Mouse (Mus musculus): ENCODE data around the gene Vcl.

Vcl gene

DNA sequence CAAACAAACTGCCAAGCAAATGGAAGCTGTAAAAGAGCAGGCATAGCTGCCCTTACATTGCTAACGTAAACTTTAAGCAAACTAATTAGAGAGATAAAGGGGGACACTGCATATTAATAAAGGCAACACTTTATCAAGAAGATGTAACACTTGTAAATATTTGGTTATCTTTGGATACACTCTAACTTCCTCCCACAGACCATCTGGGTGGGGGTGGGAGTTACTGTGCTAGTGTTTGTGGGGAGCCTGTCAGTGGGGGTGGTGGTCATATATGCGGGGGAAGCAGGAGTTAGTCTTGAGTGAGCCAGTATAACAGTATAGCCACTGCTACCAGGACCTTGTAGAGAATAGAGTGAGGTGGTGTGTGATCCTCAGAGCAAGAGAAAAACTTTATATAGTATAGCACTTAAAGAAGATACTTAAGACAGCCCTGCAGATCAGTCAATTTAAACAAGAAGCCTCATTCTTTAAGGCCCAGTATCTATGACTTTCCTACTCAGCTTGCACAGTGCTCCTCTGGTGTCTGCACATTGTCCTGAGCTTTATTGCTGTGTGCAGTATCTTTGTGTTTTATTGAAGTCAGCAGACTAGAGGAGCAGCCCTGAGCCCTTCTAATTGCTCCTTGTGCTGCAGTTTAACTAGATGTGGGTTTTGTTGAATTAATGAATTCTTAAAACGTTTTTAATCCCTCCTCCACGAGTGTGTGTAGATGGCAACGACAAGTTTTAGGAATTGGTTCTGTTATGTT is 133.7 kb downstream of the Vcl start:
- in situ Hi-C loops (cut with MboI, MseI) = no loop called here

DNA sequence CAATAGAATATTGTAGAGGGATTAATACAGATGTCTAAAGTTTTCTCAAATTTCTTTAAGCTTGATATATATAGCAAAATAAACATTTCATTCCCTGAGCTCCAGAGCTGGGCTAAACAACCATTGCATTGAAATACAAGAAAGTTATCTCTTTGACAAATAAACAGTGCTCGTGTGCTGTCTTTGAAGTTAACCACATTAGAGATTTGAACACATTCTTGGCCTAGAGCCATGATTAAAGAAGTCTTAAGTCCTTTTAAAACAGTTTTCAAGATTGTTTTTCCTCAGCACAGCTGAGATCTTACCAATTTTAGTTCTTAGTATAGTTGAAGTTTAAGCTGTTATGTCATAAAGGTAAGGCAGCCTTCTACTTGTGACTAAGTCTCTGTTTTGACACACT is 135.1 kb downstream of the Vcl start:
- in situ Hi-C loops (cut with MboI, MseI) = no loop called here

DNA sequence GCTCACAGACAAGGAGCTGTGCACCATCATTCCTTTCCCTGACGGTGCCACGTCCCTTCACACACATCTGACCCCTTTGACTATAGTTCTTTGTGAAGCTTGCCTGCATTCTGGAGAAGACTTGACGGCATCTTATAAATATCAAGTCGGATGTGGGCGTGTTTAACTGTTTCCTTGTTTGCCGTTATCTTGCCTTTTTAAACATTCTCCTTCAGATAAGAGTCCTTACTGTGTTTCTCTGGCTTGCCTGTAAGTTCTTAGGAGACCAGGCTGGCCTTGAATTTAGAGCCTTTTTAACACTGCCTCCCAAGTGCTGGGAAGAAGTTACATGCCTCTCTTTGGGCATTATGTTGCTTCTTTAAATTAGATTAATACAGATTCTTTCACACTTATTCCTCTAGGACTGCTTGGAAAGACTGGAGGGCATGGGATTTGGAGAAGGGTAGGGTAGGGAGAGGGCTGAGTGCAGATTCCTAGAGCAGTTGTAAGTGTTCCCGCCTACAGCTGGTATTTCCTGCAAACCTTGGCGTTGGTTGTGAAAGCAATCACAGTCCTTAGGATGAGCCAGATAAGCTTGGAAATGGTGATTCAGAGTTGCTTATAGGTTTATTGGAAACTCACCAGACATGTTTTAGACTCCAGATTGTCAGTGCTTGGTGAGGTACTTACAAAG is 136.4 kb downstream of the Vcl start:
- in situ Hi-C loops (cut with MboI, MseI) = no loop called here

DNA sequence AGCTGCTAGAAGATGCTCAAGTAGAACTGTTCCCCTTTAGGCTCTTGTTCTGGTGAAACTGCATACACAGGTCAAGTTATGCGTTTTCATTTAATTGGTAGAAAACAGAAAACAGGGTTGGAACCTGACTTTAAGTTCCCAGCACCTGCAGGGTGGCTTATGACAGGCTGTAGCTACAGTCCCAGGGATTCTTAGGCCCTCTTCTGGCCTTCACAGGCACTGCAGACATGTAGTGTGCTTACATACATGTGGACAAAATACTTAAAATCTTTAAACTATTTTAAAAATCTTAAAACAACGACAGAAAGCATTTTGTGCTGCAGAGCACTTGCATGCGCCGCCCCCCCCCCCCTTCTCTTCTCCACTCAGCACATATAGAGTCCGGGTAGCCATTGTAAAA is 140.4 kb downstream of the Vcl start:
- in situ Hi-C loops (cut with MboI, MseI) = no loop called here

DNA sequence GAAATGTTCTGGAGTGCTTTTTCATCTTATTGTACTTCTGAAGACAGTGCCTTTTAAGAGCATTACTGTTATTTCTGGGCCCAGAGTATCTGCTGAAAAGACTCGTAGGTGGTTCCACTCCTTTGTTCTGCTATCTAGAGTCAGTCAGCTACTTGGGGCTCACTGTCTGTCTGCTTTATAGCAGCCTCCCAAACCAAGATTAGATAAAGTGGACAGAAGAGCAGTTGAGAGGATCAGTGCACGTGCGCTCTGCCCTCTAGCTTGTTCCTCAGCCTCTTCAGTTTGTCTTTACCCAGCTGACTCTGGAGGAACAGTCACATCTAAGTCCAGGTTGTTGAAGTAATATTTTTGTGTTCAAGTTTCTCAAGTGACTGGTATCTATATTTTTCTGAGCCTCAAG is 144.8 kb downstream of the Vcl start:
- in situ Hi-C loops (cut with MboI, MseI) = no loop called here

DNA sequence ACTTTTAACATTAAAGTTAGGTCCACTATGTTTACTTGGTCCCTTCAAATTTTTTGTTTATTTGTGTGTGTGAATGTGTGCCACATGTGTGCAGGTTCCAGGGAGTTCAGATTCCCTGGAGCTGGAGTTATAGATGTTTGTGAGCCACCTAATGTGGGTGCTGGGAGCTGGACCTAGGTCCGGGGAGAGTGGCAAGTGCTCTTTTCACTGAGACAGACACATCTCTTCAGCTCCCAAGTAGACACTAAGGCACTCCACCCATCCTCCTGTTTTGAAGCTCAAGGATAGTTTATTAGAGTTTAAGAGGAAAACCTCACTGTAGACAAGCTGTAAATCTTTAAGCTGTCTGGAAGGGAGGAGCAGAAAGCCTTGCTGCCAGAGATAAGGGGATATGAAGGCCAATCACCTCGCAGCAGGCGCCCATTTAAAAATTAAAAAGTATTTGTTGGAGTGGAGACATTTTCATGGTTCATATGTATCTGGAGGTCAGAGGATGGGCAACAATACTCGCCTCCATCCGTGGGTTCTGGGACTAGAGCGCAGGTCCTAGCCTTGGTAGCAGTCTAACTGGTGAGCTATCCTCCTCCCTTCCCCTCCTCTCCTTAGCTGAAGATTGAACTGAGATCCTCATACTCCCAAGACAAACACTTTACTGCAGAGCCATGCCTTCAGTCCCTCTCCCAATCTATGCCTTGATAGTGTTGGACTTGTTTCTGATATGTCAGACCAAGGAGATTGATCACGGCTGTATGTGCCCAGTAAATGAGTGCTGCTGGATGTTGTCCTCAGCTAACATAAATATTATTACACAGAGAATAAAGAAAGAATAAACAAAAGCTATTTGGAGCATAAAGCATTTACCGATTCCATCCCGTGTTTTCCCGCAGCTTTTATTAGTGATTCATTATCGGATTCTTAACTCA is 145.5 kb downstream of the Vcl start:
- in situ Hi-C loops (cut with MboI, MseI) = no loop called here

DNA sequence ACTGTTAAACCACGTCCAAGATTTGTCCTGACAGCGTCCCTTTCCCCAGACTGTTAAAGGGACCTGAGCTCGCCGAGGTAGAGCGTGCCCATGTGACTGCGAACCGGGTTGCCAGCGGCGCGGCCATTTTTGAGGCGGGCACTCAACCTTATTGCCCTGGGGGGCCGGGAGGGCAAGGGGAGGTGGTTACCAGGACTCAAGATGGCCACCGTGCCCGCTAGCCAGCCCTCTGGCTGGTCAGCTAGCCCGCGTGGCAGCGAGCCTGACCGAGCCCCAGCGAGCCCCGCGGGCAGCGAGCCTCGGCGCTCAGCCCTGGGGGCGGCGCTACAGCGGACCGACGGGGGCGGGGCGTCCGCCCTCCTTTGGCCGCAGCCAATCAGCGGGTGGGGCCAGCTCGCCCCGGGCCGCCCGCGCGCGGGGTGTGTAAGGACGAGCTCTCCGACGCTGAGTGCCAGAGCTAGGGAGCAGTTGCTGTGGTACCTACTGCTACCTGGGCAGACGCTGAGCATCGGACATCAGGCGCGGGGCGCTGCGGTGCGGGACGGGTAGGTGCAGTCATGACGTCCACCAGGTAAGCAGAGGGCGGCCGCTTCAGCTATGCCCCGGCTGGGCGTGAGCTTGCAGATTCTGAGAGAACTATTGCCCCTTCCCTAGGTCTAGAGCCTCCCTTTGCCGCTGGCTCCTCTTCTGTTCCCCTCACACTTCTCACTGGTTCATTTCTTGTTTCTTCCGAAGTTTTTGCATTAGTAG is 146.7 kb downstream of the Vcl start:
- in situ Hi-C loops (cut with MboI, MseI) = no loop called here

DNA sequence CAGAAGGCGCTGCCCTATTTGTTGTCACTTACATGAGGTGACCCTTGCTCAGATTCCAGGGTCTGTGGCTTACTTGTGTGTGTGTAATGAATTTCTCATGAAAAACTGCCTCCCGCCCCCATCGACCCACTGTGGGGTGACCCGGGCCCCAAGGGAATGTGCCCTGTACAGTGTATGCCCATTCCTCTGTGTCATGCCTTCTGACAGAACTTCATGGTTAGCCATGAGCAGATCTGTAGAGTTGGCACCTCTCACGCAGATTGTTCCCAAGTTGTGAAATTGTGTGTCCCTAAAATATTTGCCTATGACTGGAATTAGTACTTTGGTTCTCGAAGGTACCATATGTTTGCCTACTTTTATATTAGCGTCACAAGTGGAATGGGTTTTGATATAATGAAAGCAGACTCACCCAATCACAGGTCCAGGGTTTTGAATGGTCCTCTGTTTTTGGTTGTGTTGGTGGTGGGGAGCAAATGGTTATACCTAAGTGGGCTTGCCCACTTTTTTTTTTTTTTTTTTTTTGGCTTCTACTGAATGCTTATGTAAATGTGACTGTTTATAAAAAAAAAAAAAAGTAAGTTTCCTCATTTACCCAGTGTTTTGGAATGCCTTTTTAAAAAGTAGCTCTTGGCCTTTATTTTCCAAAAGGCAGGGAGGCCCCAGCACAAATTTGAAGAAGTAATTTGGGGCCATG is 147.4 kb downstream of the Vcl start:
- in situ Hi-C loops (cut with MboI, MseI) = no loop called here

DNA sequence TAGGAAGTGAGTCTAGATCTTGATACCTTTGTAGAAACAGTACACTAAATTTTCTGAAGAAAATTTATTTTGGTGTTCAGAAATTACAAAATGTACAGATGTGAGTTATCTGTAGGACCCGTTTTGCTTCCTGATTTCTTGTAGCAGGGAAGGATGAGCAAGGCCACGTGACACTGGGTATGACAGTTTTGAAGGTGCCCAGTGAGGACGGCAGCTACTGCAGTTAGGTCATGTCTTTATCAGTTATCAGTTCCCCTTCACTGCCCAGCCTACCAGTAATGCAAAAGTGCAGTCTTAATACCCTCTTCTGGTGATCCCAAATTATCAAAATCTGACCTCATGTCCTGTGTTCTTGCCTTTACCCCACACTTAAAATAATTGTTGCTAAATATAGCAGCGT is 148.7 kb downstream of the Vcl start:
- in situ Hi-C loops (cut with MboI, MseI) = no loop called here

DNA sequence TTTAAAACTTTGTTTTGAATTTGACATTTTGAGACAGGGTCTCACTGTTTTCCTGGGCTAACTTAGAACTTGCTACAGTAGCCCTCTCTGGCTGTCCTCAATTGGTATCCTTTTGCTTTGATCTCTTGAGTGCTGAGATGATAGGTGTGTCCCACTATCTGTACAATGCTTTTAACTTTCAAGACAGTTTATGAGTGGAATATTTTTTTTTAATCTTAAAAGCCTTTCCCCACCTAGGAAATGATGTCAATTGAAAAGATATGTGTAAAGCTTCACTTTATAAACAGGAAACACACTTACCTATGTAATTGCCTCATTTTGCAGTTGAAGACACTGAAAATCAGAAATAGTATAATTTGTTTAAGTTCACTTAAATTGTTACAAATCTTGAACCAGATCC is 149.3 kb downstream of the Vcl start:
- in situ Hi-C loops (cut with MboI, MseI) = no loop called here

DNA sequence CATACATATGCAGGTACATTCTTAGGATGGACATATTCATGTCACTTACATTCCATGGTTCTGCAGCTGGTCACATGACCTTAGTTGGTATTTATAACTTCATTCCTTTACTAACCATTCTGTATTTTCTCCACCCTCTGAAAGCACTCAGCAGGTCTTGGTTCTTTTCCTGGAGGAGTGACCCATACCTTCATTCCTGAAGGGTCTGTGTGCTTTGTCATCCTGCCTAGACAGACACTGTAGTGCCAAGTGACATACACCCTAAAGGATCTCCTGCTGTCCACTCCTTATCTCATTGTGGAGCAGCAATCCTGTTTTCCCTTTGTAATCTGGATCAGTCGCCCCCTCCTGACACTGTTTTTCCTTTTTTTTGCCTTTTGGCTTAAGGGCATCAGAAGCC is 153.6 kb downstream of the Vcl start:
- in situ Hi-C loops (cut with MboI, MseI) = no loop called here
